Mouse (Mus musculus) left cerebral cortex, postnatal 4 days (tissue): ENCODE results near the gene Pilrb1. TPM values are rescaled to one million over a fixed set of nuclear protein-coding genes. Genes with fewer than 3 reads are reported as not detected.

Source experiments
- DNase-seq: peaks from one replicate; pipeline ENCODE4 v3.0.0-alpha.2; 2022
- intact Hi-C: fragments of 180-260 bp; cut with DNase I; formaldehyde crosslinking; loops from one replicate; pipeline ENCODE4 v1.15.1; 2025
- total RNA-seq, 2 experiments: library from RNA; stranded (reverse); gene quantifications; 2 replicates each; pipeline ENCODE4 v1.2.3; 2021

Gene Pilrb1
- total RNA-seq, 2 experiments from 2014 or later, result not detected

- no peak for DNase-seq
- intact Hi-C loops, result no loop called here
These were observed 26.8 kb downstream of the Pilrb1 start for GRCm38 (mm10) chr5:137831106-137831505.

- intact Hi-C loops, result no loop called here
- DNase-seq, result no peak
These were observed 27.7 kb downstream of the Pilrb1 start for GRCm38 (mm10) chr5:137830238-137830637.

GRCm38 (mm10) chr5:137828694-137829093, 29.2 kb downstream of the Pilrb1 start:
- intact Hi-C loops, result no loop called here
- no peak for DNase-seq

GRCm38 (mm10) chr5:137826421-137826820, 31.5 kb downstream of the Pilrb1 start:
- intact Hi-C loops, result no loop called here
- DNase-seq, result no peak

GRCm38 (mm10) chr5:137825971-137826370, 31.9 kb downstream of the Pilrb1 start:
- DNase-seq, result no peak
- intact Hi-C loops, result no loop called here

GRCm38 (mm10) chr5:137825030-137825429, 32.9 kb downstream of the Pilrb1 start:
- DNase-seq, result no peak
- intact Hi-C loops, result no loop called here

- no peak for DNase-seq
- intact Hi-C loops, result no loop called here
These were observed 34.4 kb downstream of the Pilrb1 start for GRCm38 (mm10) chr5:137823455-137824045.

GRCm38 (mm10) chr5:137822602-137823001, 35.3 kb downstream of the Pilrb1 start:
- peak; percentile 7 for DNase-seq
- intact Hi-C loops, result no loop called here

- no peak for DNase-seq
- intact Hi-C loops, result no loop called here
These were observed 35.8 kb downstream of the Pilrb1 start for GRCm38 (mm10) chr5:137822126-137822525.

- intact Hi-C loops, result no loop called here
- DNase-seq, result no peak
These were observed 40.3 kb downstream of the Pilrb1 start for GRCm38 (mm10) chr5:137817466-137818222.

GRCm38 (mm10) chr5:137808316-137808715, 49.6 kb downstream of the Pilrb1 start:
- intact Hi-C loops, result no loop called here
- DNase-seq, result no peak

- intact Hi-C loops, result no loop called here
- no peak for DNase-seq
These were observed 51.7 kb downstream of the Pilrb1 start for GRCm38 (mm10) chr5:137806158-137806557.

Other genes with a start within 250 kb of the Pilrb1 start
- gene Pcolce, start 244.3 kb downstream of the Pilrb1 start, total RNA-seq, result 10 to 100 TPM; 12.6 to 15.1 TPM
- under 1 TPM in 1 of 2 experiments, not detected in 1; 0.20 TPM for gene Fbxo24, start 229.1 kb downstream of the Pilrb1 start, total RNA-seq
- gene Lrch4, start 229.0 kb downstream of the Pilrb1 start, total RNA-seq, result 10 to 100 TPM; 13.7 to 13.9 TPM
- 10 to 100 TPM in 1 of 2 experiments, 1 to 10 TPM in 1; 9.9 to 10.2 TPM for gene Gm20605, start 228.9 kb downstream of the Pilrb1 start, total RNA-seq
- gene Sap25, start 216.8 kb downstream of the Pilrb1 start, total RNA-seq, result 1 to 10 TPM; 2.8 to 4.9 TPM
- under 1 TPM in 1 of 2 experiments, not detected in 1; 0.28 TPM for gene Irs3, start 212.4 kb downstream of the Pilrb1 start, total RNA-seq
- 10 to 100 TPM; 23.9 to 24.7 TPM for gene Agfg2, start 173.4 kb downstream of the Pilrb1 start, total RNA-seq
- gene Nyap1, start 116.5 kb downstream of the Pilrb1 start, total RNA-seq, result 100 to 1,000 TPM; 195 to 197 TPM
- 10 to 100 TPM; 61.6 to 71.9 TPM for gene Tsc22d4, start 112.4 kb downstream of the Pilrb1 start, total RNA-seq
- gene Ppp1r35, start 79.3 kb downstream of the Pilrb1 start, total RNA-seq, result 10 to 100 TPM; 28.4 to 38.6 TPM
- gene Mepce, start 70.5 kb downstream of the Pilrb1 start, total RNA-seq, result 10 to 100 TPM; 32.9 to 35.2 TPM
- gene Zcwpw1, start 70.3 kb downstream of the Pilrb1 start, total RNA-seq, result 1 to 10 TPM; 5.4 to 6.1 TPM
- gene Pilra, start 21.8 kb downstream of the Pilrb1 start, total RNA-seq, result 1 to 10 TPM in 1 of 2 experiments, under 1 TPM in 1; 0.91 to 1.0 TPM
- gene Pilrb2, start 13.7 kb upstream of the Pilrb1 start, total RNA-seq, result not detected
- gene Cyp3a13, start 63.5 kb upstream of the Pilrb1 start, total RNA-seq, result not detected
- gene Gjc3, start 105.0 kb upstream of the Pilrb1 start, total RNA-seq, result under 1 TPM; 0.58 to 0.76 TPM
- gene Azgp1, start 123.4 kb upstream of the Pilrb1 start, total RNA-seq, result not detected
- gene Smok3a, start 163.2 kb upstream of the Pilrb1 start, total RNA-seq, result not detected
- gene Smok3b, start 163.3 kb upstream of the Pilrb1 start, total RNA-seq, result not detected
- gene Smok3c, start 195.1 kb upstream of the Pilrb1 start, total RNA-seq, result not detected
- 10 to 100 TPM; 44.6 to 45.1 TPM for gene Zkscan1, start 227.0 kb upstream of the Pilrb1 start, total RNA-seq